Mouse (Mus musculus): ENCODE data around the gene Slc13a3.
A peak's percentile ranks its signal among the peaks of the same experiment; 100 is the strongest.

Slc13a3 gene

DNA sequence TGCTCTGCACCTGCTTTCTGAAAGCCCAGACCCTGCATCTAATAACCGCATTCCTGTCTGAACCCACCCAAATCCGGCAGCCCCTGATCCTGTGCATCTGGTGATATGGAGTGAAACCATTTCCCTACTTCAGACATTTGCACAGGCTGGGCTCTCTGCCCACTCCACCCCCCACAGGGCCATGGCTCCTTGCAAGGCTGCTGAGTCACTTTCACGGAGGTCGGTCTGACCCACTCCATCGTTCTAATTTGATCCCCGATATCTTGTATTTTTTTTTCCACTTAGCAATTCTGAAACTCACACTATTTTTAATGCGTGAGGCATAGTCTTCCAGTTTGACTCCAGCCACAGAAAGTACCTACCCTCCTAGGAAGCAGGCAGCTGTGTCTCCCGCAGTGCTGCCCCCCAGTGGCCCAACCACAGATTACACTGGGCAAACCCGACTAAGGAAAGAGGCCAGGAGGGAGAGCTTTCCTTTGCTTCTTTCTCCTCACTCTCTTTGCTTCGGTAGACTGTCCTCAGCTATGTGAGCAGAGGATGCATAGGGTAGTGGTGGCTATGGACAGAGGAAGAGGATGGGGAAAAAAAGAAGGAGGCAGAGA is 65.2 kb downstream of the Slc13a3 start:
- DNase-seq = peak; percentile 79 to 83

GRCm38 (mm10) chr2:165405351-165405750 is 67.7 kb downstream of the Slc13a3 start:
- DNase-seq = no peak

- no peak for DNase-seq
Observed at GRCm38 (mm10) chr2:165404951-165405350, 68.1 kb downstream of the Slc13a3 start.

- DNase-seq = no peak
Observed at GRCm38 (mm10) chr2:165398164-165398785, 74.8 kb downstream of the Slc13a3 start.

- no peak for DNase-seq
Observed at GRCm38 (mm10) chr2:165397502-165398163, 75.4 kb downstream of the Slc13a3 start.

- DNase-seq = no peak
Observed at GRCm38 (mm10) chr2:165396831-165397501, 76.1 kb downstream of the Slc13a3 start.

DNA sequence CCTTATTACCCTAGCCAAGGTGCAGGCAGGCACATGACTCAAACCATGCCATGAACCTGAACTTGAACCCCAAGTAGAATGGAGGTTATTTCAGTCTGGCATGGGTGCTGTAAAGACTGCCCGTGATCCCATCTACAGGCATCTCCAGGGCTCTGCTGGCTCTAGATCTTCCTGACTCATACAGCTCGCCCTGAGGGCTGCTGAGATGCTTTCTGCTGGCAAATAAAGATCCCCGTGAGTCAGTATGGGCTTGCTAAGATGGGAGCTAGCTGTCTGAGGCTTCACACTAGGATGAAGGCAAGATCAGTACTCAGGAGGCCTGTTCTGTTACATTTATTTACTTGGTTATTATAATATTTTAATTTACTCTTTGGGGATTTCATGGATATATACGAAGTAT is 80.9 kb downstream of the Slc13a3 start:
- DNase-seq = no peak

DNA sequence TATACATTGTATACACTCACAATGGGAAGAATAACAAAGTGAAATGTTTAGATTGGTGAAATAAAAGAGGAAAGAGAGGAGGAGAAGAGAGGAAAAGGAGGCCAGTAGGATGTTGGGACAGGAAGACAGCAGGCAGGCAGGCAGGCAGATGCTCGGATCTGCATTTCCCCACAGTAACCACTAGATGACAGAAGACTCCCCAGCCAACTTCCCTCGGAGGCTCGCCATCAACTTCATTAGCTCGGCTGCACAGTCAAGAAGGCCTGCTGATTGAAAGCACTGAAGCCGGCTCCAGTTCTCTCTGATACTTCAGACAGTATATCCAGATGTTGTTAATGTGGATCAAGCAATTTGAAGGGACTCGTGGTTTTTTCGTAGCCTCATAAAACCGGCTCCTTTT is 81.5 kb downstream of the Slc13a3 start:
- DNase-seq = peak; percentile 25 to 45

GRCm38 (mm10) chr2:165389299-165389952 is 83.6 kb downstream of the Slc13a3 start:
- DNase-seq = no peak

DNA sequence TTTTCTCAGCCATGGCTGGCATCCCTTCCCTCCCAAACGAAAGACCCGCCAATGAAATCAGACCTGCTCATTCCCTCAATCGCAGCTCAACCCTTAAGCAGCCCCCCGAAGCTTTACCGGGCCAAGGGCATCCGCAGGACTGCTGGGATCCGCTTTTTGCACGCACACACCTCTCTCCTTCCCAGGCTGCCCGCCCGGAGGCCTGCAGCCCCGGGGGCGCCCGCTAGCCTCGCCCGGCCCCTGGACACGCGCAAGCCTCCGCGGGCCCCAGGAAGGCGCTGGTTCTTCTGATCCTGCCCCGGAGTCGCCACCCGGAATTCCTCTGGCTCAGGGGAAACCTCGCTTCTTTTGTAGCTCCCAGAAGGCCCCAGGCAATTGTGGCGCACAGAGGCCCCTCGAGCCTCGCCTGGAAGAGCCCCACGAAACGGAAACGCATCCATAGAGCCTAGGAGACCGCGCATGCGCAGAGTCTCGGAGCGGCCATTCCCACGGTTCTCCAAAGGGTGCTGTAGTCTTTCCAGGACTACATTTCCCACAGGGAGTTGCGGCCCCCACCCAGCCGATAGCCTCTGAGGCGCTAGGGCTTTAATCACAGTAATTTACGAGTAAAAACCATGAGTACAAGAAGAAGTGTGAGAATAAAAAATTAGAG is 85.1 kb downstream of the Slc13a3 start, which contains the start of gene Zfp334:
Gene Zfp334 (minus strand): TSS at position 416 of the 652 bp plus-strand sequence.
- DNase-seq = no peak

GRCm38 (mm10) chr2:165387370-165387769 is 85.7 kb downstream of the Slc13a3 start:
- no peak for DNase-seq

GRCm38 (mm10) chr2:165380050-165380449 is 93.0 kb downstream of the Slc13a3 start:
- DNase-seq = no peak

DNA sequence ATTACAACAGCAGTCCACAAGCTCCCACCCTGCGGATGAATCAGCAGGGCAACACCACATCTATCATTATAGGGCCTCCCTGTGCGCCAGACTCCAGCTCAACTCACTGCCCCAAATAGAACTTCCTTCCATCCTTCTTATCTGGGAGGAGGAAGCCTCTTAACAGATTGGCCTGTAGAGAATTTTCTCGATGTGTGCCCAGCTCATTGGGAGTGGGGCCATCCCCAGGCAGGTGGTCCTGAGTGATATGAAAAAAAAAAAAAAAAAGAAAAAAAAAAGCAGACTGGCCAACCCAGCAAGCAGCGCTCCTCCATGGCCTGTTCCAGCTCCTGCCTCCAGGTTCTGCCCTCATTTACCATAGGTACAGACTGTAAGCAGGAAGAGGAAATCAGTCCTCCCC is 97.0 kb downstream of the Slc13a3 start:
- no peak for DNase-seq

GRCm38 (mm10) chr2:165375478-165375877 is 97.6 kb downstream of the Slc13a3 start:
- no peak for DNase-seq

DNA sequence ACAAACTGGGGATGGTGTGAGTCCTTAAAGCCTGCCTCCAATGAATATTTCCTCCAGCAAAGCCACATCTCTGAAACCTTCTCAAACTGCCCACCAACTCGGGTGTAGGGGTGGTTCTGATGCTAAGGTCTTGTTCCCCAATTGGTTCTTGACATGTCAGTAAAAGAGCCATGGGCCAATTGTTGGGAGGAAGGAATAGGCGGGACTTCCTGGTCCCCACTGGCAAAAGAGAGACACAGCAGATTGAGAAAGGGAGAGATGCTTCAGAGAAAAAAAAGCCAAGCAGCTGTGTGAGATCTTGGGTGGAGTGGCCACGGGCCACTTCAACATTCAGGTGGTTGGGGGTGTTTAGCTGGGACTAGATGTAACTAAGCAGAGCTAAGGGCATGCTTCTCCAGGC is 102.0 kb downstream of the Slc13a3 start:
- DNase-seq = no peak

- DNase-seq = no peak
Observed at GRCm38 (mm10) chr2:165370348-165370747, 102.7 kb downstream of the Slc13a3 start.

DNA sequence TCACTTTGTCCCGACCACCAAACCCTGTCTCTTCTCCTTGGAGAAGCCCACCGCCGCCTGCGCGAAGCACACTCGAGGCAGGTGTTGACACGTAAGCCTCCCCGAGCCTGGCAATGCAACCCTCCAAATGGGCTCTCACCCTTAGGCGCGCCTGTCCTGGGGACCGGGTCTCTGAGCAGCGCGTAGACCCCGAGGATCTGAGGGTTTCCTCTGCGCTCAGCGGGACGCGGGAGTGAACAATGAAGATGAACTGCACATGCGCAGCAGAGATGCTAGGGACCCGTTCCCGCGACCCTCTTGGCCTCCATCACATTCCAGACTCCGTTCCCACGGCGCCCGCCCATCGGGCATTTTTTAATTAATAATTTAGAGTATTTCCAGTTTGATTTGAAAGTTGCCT is 104.5 kb downstream of the Slc13a3 start, which contains the start of gene Zfp663:
Gene Zfp663 (minus strand): TSS at position 234 of the 400 bp plus-strand sequence.
- no peak for DNase-seq

DNA sequence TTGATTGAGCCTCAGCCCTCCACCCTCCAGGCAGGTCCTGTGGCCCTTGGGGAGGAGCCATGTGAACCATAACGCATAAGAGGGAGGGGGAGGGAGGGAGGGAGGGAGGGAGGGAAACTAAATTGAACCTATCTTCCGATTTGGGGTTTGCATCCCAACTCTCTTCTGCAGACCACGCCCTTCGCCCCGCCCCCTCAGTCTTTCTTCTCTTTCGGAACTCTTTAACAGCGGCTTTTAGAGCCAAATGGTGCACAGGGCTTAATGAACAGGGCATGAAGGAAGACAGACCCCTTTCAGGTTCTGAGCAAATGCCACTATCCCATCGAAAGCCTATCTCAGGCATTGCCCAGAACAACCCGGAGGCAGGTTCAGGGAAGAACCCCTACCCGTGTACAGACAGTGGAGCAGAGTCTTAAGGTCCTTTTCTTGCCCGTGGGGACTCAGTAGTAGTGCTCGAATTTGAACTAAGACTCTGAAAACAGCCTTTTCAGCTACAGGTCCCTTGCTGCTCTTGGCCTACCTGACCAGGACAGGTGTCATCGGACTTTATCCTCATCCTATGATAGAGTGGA is 105.1 kb downstream of the Slc13a3 start:
- peak; percentile 50 to 52 for DNase-seq

GRCm38 (mm10) chr2:165367047-165367520 is 105.9 kb downstream of the Slc13a3 start:
- peak; percentile 34 to 49 for DNase-seq

GRCm38 (mm10) chr2:165364334-165365091 is 108.5 kb downstream of the Slc13a3 start:
- DNase-seq = peak; percentile 66 to 67

DNA sequence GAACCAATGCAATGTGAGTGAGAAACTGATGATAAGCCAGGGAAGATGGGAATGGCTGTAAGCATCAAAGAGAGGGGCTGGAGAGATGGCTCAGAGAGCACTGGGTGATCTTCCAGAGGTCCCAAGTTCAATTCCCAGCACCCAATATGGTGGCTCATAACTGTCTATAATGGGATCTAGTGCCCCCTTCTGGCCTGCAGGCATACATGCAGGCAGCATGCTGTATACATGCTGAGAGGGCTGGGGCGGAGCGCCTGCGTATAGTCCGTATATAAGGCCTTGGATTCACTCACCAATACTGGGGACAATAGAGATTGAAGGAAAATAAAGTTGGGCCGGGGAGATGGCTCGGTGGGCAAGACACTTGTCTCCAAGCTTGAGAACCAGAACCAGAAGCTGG is 109.7 kb downstream of the Slc13a3 start:
- DNase-seq = no peak
